Mouse (Mus musculus): ENCODE data around the gene Tagln2.

- no peak for TF ChIP-seq CTCF (IDR thresholded peaks at IDR 0.05; ENCODE audit: low read depth)
- TF ChIP-seq EP300 (IDR thresholded peaks at IDR 0.05; ENCODE audit: low read depth), result no peak
Measured at GRCm38 (mm10) chr1:172462534-172462933, 37.3 kb upstream of the Tagln2 start.

Measured in heart, postnatal 0 days (tissue).